In the genomic region with DNA sequence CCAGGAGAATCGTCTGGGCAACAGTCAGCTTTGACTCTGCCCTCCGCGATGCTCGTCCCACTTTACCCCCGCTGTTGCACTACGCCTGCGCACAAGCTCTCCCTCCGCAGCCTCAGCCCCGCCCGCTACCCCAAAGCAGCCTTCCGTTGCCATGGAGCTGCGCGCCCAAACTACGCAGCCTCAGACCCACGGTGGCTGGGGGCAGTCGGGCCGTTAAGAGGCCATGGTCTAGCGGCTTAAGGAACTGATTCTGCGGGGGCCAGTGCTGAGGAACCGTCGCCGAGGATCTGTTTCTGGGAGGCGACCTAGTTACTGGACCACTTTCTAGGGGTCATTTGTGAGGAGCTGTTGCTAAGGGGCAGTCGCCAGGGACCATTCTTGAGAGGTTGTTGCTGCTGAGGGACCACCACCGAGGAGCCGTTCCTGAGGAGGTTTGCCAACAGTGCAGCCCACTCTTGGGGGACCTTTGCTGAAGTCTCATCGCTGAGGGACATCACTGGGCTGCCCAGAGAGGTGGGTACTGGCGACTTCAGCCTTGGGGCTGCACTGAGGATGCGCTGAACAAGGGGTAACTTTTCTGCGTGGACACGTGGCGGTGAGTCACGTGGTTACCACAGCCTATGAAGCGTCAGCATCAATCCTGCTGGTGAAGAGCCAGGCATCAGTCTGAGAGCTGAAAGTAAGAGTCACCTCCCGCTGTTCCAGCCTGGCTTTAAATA, we compare ENCODE assay signal across 8 mouse cellular contexts. TPM values are rescaled to one million over a fixed set of nuclear protein-coding genes. Genes with fewer than 3 reads are reported as not detected.
A peak's percentile ranks its signal among the peaks of the same experiment; 100 is the strongest.
DNase-seq lines count a peak whose midpoint lies in the region; ATAC-seq and TF ChIP-seq lines count a peak whose summit lies in the region.

A gene (plus strand): TSS at position 133 of the 719 bp plus-strand sequence.

- TF ChIP-seq CTCF in brain, embryonic 14.5 days (IDR thresholded peaks at IDR 0.05; ENCODE audit: borderline replicate concordance, extremely low read depth, insufficient read depth, insufficient read length): no peak
- TF ChIP-seq CTCF in kidney, postnatal 0 days (IDR thresholded peaks at IDR 0.05; ENCODE audit: low read depth): no peak
- no peak for TF ChIP-seq CTCF in liver, adult 2 months (IDR thresholded peaks at IDR 0.05; ENCODE audit: low read depth, low read length)

- H3K79me2 ChIP-seq in liver, adult 2 months (ENCODE audit: control insufficient read depth, insufficient read depth, low read length): no peaks in the 10 kb centered on the region

- peak; percentile 69 for DNase-seq in CD4-positive helper T cell, adult 2 months (ENCODE audit: low read depth, low spot score)
- peak; percentile 96 for DNase-seq in brain, embryonic 14.5 days (ENCODE audit: low read depth)
- peak; percentile 94 for DNase-seq in forebrain, embryonic 10.5 days (ENCODE audit: extremely low spot score, low spot score)
- DNase-seq in kidney, postnatal 0 days (ENCODE audit: low spot score): peak; percentile 75
- DNase-seq in liver, adult 2 months (ENCODE audit: extremely low read depth, low read depth, low spot score): peak; percentile 12
- DNase-seq in neural tube, embryonic 10.5 days (ENCODE audit: extremely low spot score, low spot score): peak; percentile 93
- peak; percentile 79 for DNase-seq in testis, postnatal 10 days (ENCODE audit: low spot score)

- TF ChIP-seq POLR2A in brain, embryonic 14.5 days (IDR thresholded peaks at IDR 0.05; ENCODE audit: borderline replicate concordance, extremely low read depth, insufficient read depth, insufficient read length, poor library complexity, severe bottlenecking): peak; percentile 29; the same call in 1 of the 2 replicates
- no peak for TF ChIP-seq POLR2A in liver, adult 2 months (IDR thresholded peaks at IDR 0.05; ENCODE audit: extremely low read depth, insufficient read depth, low read length)

- peak within 1 kb of the TSS; percentile 47 for H3K9ac ChIP-seq in heart, embryonic 14.5 days (ENCODE audit: low read length)
- H3K9ac ChIP-seq in kidney, postnatal 0 days (ENCODE audit: low read depth, low read length): no peak within 1 kb of the TSS
- no peak within 1 kb of the TSS for H3K9ac ChIP-seq in liver, adult 2 months (ENCODE audit: low read depth, low read length)

- peak within 1 kb of the TSS; percentile 82 for H3K27ac ChIP-seq in forebrain, embryonic 10.5 days
- no peak within 1 kb of the TSS for H3K27ac ChIP-seq in heart, embryonic 14.5 days (replicated peaks in 1 of 2; ENCODE audit: control insufficient read depth in 1 of 2, insufficient read depth in 1 of 2, low read depth in 2 of 2, low read length in 2 of 2)
- H3K27ac ChIP-seq in kidney, postnatal 0 days: no peak within 1 kb of the TSS
- H3K27ac ChIP-seq in liver, adult 2 months (replicated peaks; ENCODE audit: insufficient read depth, low read depth, low read length): no peak within 1 kb of the TSS

- peak within 1 kb of the TSS; percentile 83 for H3K4me2 ChIP-seq in heart, embryonic 14.5 days (ENCODE audit: low read length)
- peak within 1 kb of the TSS; percentile 75 for H3K4me2 ChIP-seq in kidney, postnatal 0 days (ENCODE audit: low read length)

- H3K4me3 ChIP-seq in forebrain, embryonic 10.5 days: peak within 1 kb of the TSS; percentile 58
- peak within 1 kb of the TSS; percentile 42 to 48 for H3K4me3 ChIP-seq in heart, embryonic 14.5 days (ENCODE audit: control insufficient read depth in 1 of 2, insufficient read depth in 1 of 2, low read depth in 1 of 2, low read length in 2 of 2)
- H3K4me3 ChIP-seq in kidney, postnatal 0 days (replicated peaks; ENCODE audit: low read depth, low read length): peak within 1 kb of the TSS; percentile 34
- peak within 1 kb of the TSS; percentile 22; the same call in 1 of the 2 replicates for H3K4me3 ChIP-seq in liver, adult 2 months (ENCODE audit: insufficient read depth, low read depth, low read length)

- H3K36me3 ChIP-seq in forebrain, embryonic 10.5 days (replicated peaks): 0 out of 2 replicates have a peak, but pooled peaks cover 3% of the 10 kb centered on the region
- H3K36me3 ChIP-seq in heart, embryonic 14.5 days (ENCODE audit: control insufficient read depth, insufficient read depth, low read length): no peaks in the 10 kb centered on the region
- no peaks in the 10 kb centered on the region for H3K36me3 ChIP-seq in kidney, postnatal 0 days (ENCODE audit: insufficient read depth, low read length)
- no peaks in the 10 kb centered on the region for H3K36me3 ChIP-seq in liver, adult 2 months (ENCODE audit: control insufficient read depth, insufficient read depth, low read length)

- peaks cover 22% of the 10 kb centered on the region for H3K4me1 ChIP-seq in forebrain, embryonic 10.5 days
- no peaks in the 10 kb centered on the region; a peak in 1 of 4 replicates for H3K4me1 ChIP-seq in heart, embryonic 14.5 days (ENCODE audit: control insufficient read depth in 2 of 2, insufficient read depth in 2 of 2, low read length in 2 of 2)
- peaks cover 9% of the 10 kb centered on the region; the same call in 1 of the 2 replicates for H3K4me1 ChIP-seq in kidney, postnatal 0 days (replicated peaks; ENCODE audit: insufficient read depth, low read length)
- no peaks in the 10 kb centered on the region for H3K4me1 ChIP-seq in liver, adult 2 months (ENCODE audit: control insufficient read depth, insufficient read depth, low read length)

- peaks cover 3% of the 10 kb centered on the region for H3K9me3 ChIP-seq in forebrain, embryonic 10.5 days
- peaks cover 4% of the 10 kb centered on the region; the same call in 1 of the 2 replicates for H3K9me3 ChIP-seq in heart, embryonic 14.5 days (ENCODE audit: control insufficient read depth, low read length)
- no peaks in the 10 kb centered on the region for H3K9me3 ChIP-seq in kidney, postnatal 0 days (replicated peaks; ENCODE audit: low read length)

- H3K27me3 ChIP-seq in forebrain, embryonic 10.5 days (ENCODE audit: poor library complexity, severe bottlenecking): peaks cover 7% of the 10 kb centered on the region
- no peaks in the 10 kb centered on the region; the same call in 1 of the 2 replicates for H3K27me3 ChIP-seq in heart, embryonic 14.5 days (ENCODE audit: control insufficient read depth, insufficient read depth, low read length)
- H3K27me3 ChIP-seq in kidney, postnatal 0 days (ENCODE audit: insufficient read depth, low read length): no peaks in the 10 kb centered on the region
- H3K27me3 ChIP-seq in liver, adult 2 months (ENCODE audit: control insufficient read depth, insufficient read depth, low read length): peaks cover 5% of the 10 kb centered on the region

- peak; percentile 73 for ATAC-seq in heart, embryonic 14.5 days (ENCODE audit: insufficient number of reproducible peaks, insufficient read depth, low FRiP score, low read depth)
- peak; percentile 80 for ATAC-seq in kidney, postnatal 0 days (replicated peaks; ENCODE audit: low FRiP score, low read depth)

- under 1% methylated on average over 35 of the region's 35 CpGs for WGBS in forebrain, embryonic 10.5 days
- WGBS in heart, embryonic 14.5 days: under 1% methylated on average over 35 of the region's 35 CpGs
- WGBS in kidney, postnatal 0 days: under 1% methylated on average over 35 of the region's 35 CpGs
- 5% methylated on average over 35 of the region's 35 CpGs for WGBS in liver, adult 2 months

RNA-seq across cellular contexts. Expression of the gene that starts here (rescaled TPM):
- polyA plus RNA-seq in brain, embryonic 14.5 days (2012; rRNA removed): 4.3 and 5.1 TPM in 2 replicates
- 10.7 and 10.8 TPM in 2 replicates for polyA plus RNA-seq in forebrain, embryonic 10.5 days (2016; fragmentation: Nextera tagmentation; extraction: Ambion mirVana)
- polyA plus RNA-seq in heart, embryonic 14.5 days (2014; fragmentation: Nextera tagmentation; extraction: Ambion mirVana): 0.63 and 0.86 TPM in 2 replicates
- 0.62 and 0.74 TPM in 2 replicates for polyA plus RNA-seq in kidney, postnatal 0 days (2015; fragmentation: Nextera tagmentation; extraction: Ambion mirVana)
- 0.09 and 0.27 TPM in 2 replicates for total RNA-seq in liver, adult 2 months (2014; rRNA removed)
- polyA plus RNA-seq in liver, adult 2 months (2012; rRNA removed): 0.06 TPM in 2 replicates

Comparison
In these comparisons a context has a peak if more than half of its experiments do, and no peak if none do; other contexts are left out.
1. Peak in ATAC-seq, H3K4me3 ChIP-seq, H3K9ac ChIP-seq and H3K4me2 ChIP-seq in heart, embryonic 14.5 days; RNA of the gene not detected or under 1 TPM.
2. Peak in DNase-seq, ATAC-seq, H3K4me3 ChIP-seq and H3K4me2 ChIP-seq in kidney, postnatal 0 days; RNA of the gene not detected or under 1 TPM.
3. Peak in DNase-seq and H3K4me3 ChIP-seq in liver, adult 2 months; RNA of the gene not detected or under 1 TPM.
4. DNase-seq: peak in every context shown above with its lines; median percentile 96 in brain, embryonic 14.5 days; 94 in forebrain, embryonic 10.5 days; 93 in neural tube, embryonic 10.5 days; 79 in testis, postnatal 10 days; 75 in kidney, postnatal 0 days; 69 in CD4-positive helper T cell, adult 2 months; 12 in liver, adult 2 months.